Mouse (Mus musculus) liver, adult (tissue): ENCODE measurements around the gene Bhmt2.

Source experiments
- GATA4 ChIP-seq: IDR thresholded peaks from 2 replicates; pipeline ENCODE4 v1.6.1; 2014; ENCODE audit warnings: mild to moderate bottlenecking, low read length; ENCODE audit not compliant: insufficient replicate concordance

Bhmt2 gene

GRCm38 (mm10) chr13:93673296-93673695 lies 806 bp downstream of the Bhmt2 start:
- TF ChIP-seq GATA4: no peak

- TF ChIP-seq GATA4: no peak
These were observed 1.7 kb downstream of the Bhmt2 start for GRCm38 (mm10) chr13:93672371-93672770.

GRCm38 (mm10) chr13:93667586-93667985 lies 6.5 kb downstream of the Bhmt2 start:
- TF ChIP-seq GATA4: no peak

GRCm38 (mm10) chr13:93657941-93658340 lies 16.2 kb downstream of the Bhmt2 start:
- no peak for TF ChIP-seq GATA4

- TF ChIP-seq GATA4: peak; percentile 91
These were observed 20.7 kb downstream of the Bhmt2 start for GRCm38 (mm10) chr13:93653382-93653781.

- TF ChIP-seq GATA4: peak; percentile 100
These were observed 25.5 kb downstream of the Bhmt2 start for GRCm38 (mm10) chr13:93648387-93649130.

- peak; percentile 80 for TF ChIP-seq GATA4
These were observed 34.5 kb downstream of the Bhmt2 start for GRCm38 (mm10) chr13:93639636-93640035.

GRCm38 (mm10) chr13:93637282-93638245 lies 36.5 kb downstream of the Bhmt2 start, which contains the start of gene Bhmt:
Bhmt (minus strand) TSS chr13:93637961.
- peak; percentile 86 for TF ChIP-seq GATA4

GRCm38 (mm10) chr13:93636561-93636960 lies 37.5 kb downstream of the Bhmt2 start:
- TF ChIP-seq GATA4: no peak

GRCm38 (mm10) chr13:93632927-93633326 lies 41.2 kb downstream of the Bhmt2 start:
- no peak for TF ChIP-seq GATA4

GRCm38 (mm10) chr13:93630941-93631705 lies 43.0 kb downstream of the Bhmt2 start:
- no peak; the same call in 1 of the 2 replicates for TF ChIP-seq GATA4

GRCm38 (mm10) chr13:93628861-93629260 lies 45.2 kb downstream of the Bhmt2 start:
- TF ChIP-seq GATA4: no peak

GRCm38 (mm10) chr13:93614361-93614948 lies 59.6 kb downstream of the Bhmt2 start:
- no peak for TF ChIP-seq GATA4

- no peak for TF ChIP-seq GATA4
These were observed 60.3 kb downstream of the Bhmt2 start for GRCm38 (mm10) chr13:93613771-93614170.
